Mouse (Mus musculus): Measurements from ENCODE around the gene Gpr158. TPM values are rescaled to one million over a fixed set of nuclear protein-coding genes. Genes with fewer than 3 reads are reported as not detected.
"Not testable (repeated sequence)": the region's sequence is repeated elsewhere in the genome, so short reads cannot be mapped to it uniquely, and the experiment has no call there.

Gpr158 gene
- polyA plus RNA-seq, 1 experiment from 2014 or later: 0.01 TPM

DNA sequence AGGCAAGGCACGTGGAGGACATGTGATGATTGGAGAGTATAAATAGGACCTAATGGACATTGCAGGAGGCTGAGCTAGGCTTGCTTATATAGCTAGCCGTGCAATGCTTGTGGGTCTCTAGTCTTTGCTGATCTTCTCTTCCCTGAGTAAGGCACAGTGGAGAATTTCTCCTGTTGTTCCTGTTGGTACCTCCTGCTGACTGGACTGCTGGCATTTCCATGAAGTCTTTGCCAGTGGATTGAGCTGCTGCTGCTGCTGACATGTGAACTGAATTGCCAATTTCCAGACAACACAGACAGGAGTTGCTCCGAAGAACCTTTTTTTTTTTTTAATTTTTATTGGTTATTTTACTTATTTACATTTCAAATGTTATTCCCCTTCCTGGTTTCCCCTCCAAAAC lies 41.5 kb downstream of the Gpr158 start:
- H3K27ac ChIP-seq (replicated peaks): no peak overlapping the region
- H3K9ac ChIP-seq (ENCODE audit: low read length): no peak overlapping the region
- no peak overlapping the region for H3K4me2 ChIP-seq (replicated peaks; ENCODE audit: low read depth)
- H3K4me3 ChIP-seq (ENCODE audit: low read depth, low read length): no peak overlapping the region
- DNase-seq (ENCODE audit: low spot score) (no peak), ATAC-seq (ENCODE audit: low FRiP score, low TSS enrichment) (no peak)
- 84% methylated on average over 3 of the region's 3 CpGs for WGBS
- H3K4me1 ChIP-seq (replicated peaks; ENCODE audit: control insufficient read depth, insufficient read depth): no peaks in the 10 kb centered on the region
- no peaks in the 10 kb centered on the region for H3K9me3 ChIP-seq (ENCODE audit: control insufficient read depth, low read length)
- TF ChIP-seq CTCF (IDR thresholded peaks at IDR 0.05; ENCODE audit: low read depth): no peak
- no peak for TF ChIP-seq EP300 (optimal IDR thresholded peaks at IDR 0.05)
- H3K27me3 ChIP-seq (ENCODE audit: control insufficient read depth, insufficient read depth, low read length): no peaks in the 10 kb centered on the region
- no peaks in the 10 kb centered on the region for H3K36me3 ChIP-seq (ENCODE audit: control insufficient read depth, insufficient read depth, low read length)

DNA sequence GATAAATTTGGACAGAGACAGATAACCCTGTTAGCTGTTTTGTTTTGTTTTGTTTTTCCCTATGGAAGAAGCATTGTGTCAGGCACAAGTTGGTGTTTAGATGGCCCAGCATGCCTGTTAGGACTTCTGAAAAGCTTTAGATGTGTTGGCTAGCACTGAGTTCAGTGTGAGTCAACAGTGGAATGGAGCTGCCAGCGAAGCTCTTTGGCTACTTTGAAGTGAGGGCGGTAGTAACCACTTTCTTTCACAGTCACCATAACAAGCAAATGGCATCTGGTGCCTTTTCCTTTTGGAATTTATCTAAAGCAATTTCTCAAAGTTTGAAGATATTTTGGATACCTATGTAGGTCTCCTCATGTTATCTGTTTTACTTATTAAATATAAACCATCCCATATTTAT lies 62.9 kb downstream of the Gpr158 start:
- Histone ChIP-seq H3K9me3 (ENCODE audit: control insufficient read depth, low read length) (no peaks in the 10 kb centered on the region), H3K4me3 (ENCODE audit: low read depth, low read length) (no peak overlapping the region), H3K36me3 (ENCODE audit: control insufficient read depth, insufficient read depth, low read length) (no peaks in the 10 kb centered on the region), H3K4me2 (replicated peaks; ENCODE audit: low read depth) (no peak overlapping the region), H3K4me1 (replicated peaks; ENCODE audit: control insufficient read depth, insufficient read depth) (no peaks in the 10 kb centered on the region), H3K9ac (ENCODE audit: low read length) (no peak overlapping the region), H3K27ac (replicated peaks) (no peak overlapping the region), H3K27me3 (ENCODE audit: control insufficient read depth, insufficient read depth, low read length) (no peaks in the 10 kb centered on the region)
- ATAC-seq (ENCODE audit: low FRiP score, low TSS enrichment): no peak
- TF ChIP-seq CTCF (IDR thresholded peaks at IDR 0.05; ENCODE audit: low read depth) (no peak), EP300 (optimal IDR thresholded peaks at IDR 0.05) (no peak)
- WGBS: 63% methylated on average over 2 of the region's 2 CpGs
- no peak for DNase-seq (ENCODE audit: low spot score)

DNA sequence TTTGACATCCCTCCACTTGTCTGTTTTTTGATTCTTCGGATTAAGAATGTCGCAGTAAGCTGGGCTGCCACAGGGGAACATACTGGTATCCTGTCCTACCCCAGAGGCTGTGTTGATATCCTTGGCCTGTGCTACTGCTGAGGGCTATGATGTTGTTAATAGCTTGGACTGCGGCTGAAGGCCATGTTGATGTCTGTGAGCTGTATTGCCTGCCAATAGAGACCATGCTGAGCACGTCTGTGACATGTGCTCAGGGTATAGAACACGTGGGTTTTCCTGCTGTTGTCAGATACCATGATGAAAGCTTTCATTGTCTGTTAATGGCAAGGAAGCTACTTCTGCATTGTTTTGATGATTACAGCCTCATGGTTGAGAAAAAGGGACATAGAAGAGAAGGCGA lies 63.8 kb downstream of the Gpr158 start:
- Histone ChIP-seq H3K4me3 (ENCODE audit: low read depth, low read length) (no peak overlapping the region), H3K9ac (ENCODE audit: low read length) (no peak overlapping the region), H3K27me3 (ENCODE audit: control insufficient read depth, insufficient read depth, low read length) (no peaks in the 10 kb centered on the region), H3K4me1 (replicated peaks; ENCODE audit: control insufficient read depth, insufficient read depth) (no peaks in the 10 kb centered on the region), H3K27ac (replicated peaks) (no peak overlapping the region), H3K4me2 (replicated peaks; ENCODE audit: low read depth) (no peak overlapping the region), H3K9me3 (ENCODE audit: control insufficient read depth, low read length) (no peaks in the 10 kb centered on the region), H3K36me3 (ENCODE audit: control insufficient read depth, insufficient read depth, low read length) (no peaks in the 10 kb centered on the region)
- no peak for DNase-seq (ENCODE audit: low spot score)
- WGBS: 73% methylated on average over 6 of the region's 6 CpGs
- TF ChIP-seq CTCF (IDR thresholded peaks at IDR 0.05; ENCODE audit: low read depth) (no peak), EP300 (optimal IDR thresholded peaks at IDR 0.05) (no peak)
- ATAC-seq (ENCODE audit: low FRiP score, low TSS enrichment): no peak

DNA sequence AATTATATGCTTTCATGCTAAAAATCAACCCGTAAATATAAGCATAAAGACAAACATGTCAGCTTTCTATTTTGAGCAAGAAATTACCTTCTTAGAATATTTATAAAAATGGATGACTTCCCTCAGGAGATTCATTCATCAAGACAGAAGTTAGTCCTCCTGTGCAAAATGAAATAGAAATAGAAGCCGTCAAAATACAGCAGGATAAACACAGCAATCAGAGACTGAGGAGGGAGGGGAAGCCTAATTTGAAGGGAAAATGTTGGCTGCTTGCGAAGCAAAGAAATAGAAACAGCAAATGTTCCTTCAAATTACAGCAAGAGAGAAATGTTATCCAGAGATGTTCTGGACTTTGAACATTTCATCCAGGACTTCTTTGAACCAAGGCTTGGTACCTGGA lies 72.3 kb downstream of the Gpr158 start:
- no peak overlapping the region for H3K4me3 ChIP-seq (ENCODE audit: low read depth, low read length)
- H3K27me3 ChIP-seq (ENCODE audit: control insufficient read depth, insufficient read depth, low read length): no peaks in the 10 kb centered on the region
- no peaks in the 10 kb centered on the region for H3K36me3 ChIP-seq (ENCODE audit: control insufficient read depth, insufficient read depth, low read length)
- no peaks in the 10 kb centered on the region for H3K4me1 ChIP-seq (replicated peaks; ENCODE audit: control insufficient read depth, insufficient read depth)
- 79% methylated on average over 3 of the region's 3 CpGs for WGBS
- H3K4me2 ChIP-seq (replicated peaks; ENCODE audit: low read depth): no peak overlapping the region
- TF ChIP-seq CTCF (IDR thresholded peaks at IDR 0.05; ENCODE audit: low read depth) (no peak), EP300 (optimal IDR thresholded peaks at IDR 0.05) (no peak)
- no peak overlapping the region for H3K27ac ChIP-seq (replicated peaks)
- ATAC-seq (ENCODE audit: low FRiP score, low TSS enrichment) (no peak), DNase-seq (ENCODE audit: low spot score) (no peak)
- no peaks in the 10 kb centered on the region for H3K9me3 ChIP-seq (ENCODE audit: control insufficient read depth, low read length)
- no peak overlapping the region for H3K9ac ChIP-seq (ENCODE audit: low read length)

DNA sequence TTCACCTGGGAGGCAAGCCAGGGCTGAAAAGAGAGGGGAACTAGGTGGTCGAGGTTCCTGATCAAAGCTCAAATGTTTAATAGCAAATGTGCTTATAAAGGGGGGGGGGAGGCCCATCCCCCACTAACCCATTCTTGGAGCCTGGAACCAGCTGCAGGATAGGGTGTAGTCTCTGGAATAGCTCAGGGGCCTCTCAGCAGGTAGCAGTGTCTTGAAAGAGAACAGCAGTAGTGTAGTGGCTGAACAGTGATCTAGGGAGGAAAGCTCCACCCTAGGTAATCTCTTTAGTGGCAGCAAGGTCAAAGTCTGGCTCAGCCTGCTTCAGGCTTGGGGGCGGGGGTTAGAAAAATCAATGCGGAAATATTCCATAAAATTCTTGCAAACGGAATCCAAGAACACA lies 93.3 kb downstream of the Gpr158 start:
- not testable (repeated sequence) for H3K4me2 ChIP-seq (replicated peaks; ENCODE audit: low read depth); ATAC-seq (ENCODE audit: low FRiP score, low TSS enrichment); H3K27me3 ChIP-seq (ENCODE audit: control insufficient read depth, insufficient read depth, low read length); H3K9me3 ChIP-seq (ENCODE audit: control insufficient read depth, low read length); H3K4me1 ChIP-seq (replicated peaks; ENCODE audit: control insufficient read depth, insufficient read depth); H3K9ac ChIP-seq (ENCODE audit: low read length); H3K4me3 ChIP-seq (ENCODE audit: low read depth, low read length); DNase-seq (ENCODE audit: low spot score); H3K27ac ChIP-seq (replicated peaks); H3K36me3 ChIP-seq (ENCODE audit: control insufficient read depth, insufficient read depth, low read length)
- WGBS: 81% methylated on average over 4 of the region's 4 CpGs

DNA sequence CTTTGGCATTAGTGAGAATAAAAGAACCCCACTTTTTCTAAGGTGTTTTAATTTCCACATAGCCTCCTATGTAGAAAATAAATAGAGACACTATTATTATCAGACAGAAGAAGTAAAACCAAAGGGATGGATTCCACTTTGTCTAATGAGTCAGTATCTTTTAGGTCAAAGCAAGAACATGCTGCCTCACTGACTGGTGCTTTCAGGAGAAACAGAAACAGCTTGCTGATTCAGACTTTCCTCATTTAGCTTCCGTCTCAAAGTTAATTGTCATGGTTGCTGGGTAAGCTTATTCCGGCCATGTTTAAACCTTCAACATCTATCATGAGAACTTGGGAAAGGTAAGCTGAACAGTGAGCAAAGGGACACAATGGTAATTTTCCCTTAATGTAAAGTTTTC lies 107.6 kb downstream of the Gpr158 start:
- Histone ChIP-seq H3K9ac (ENCODE audit: low read length) (no peak overlapping the region), H3K27ac (replicated peaks) (no peak overlapping the region), H3K27me3 (ENCODE audit: control insufficient read depth, insufficient read depth, low read length) (no peaks in the 10 kb centered on the region), H3K9me3 (ENCODE audit: control insufficient read depth, low read length) (no peaks in the 10 kb centered on the region), H3K4me1 (replicated peaks; ENCODE audit: control insufficient read depth, insufficient read depth) (no peaks in the 10 kb centered on the region), H3K4me3 (ENCODE audit: low read depth, low read length) (no peak overlapping the region), H3K4me2 (replicated peaks; ENCODE audit: low read depth) (no peak overlapping the region), H3K36me3 (ENCODE audit: control insufficient read depth, insufficient read depth, low read length) (no peaks in the 10 kb centered on the region)
- DNase-seq (ENCODE audit: low spot score) (no peak), ATAC-seq (ENCODE audit: low FRiP score, low TSS enrichment) (no peak)
- no peak for TF ChIP-seq CTCF (IDR thresholded peaks at IDR 0.05; ENCODE audit: low read depth)
- no peak for TF ChIP-seq EP300 (optimal IDR thresholded peaks at IDR 0.05)
- WGBS: 84% methylated on average over 2 of the region's 2 CpGs

Measured in stomach, postnatal 0 days (tissue).